Comparison of ENCODE assay signal across 27 mouse cellular contexts in genomic region chrX:9738904-9739303, GRCm38 (mm10).
"Had no signal": no experiment of that assay in that cellular context is flagged by ENCODE, and none has a peak within 500 bp of the region (broad histone marks: within the 10 kb centered on the region; RNA-seq: fewer than 3 reads in every experiment).

No protein-coding gene starts in this region.

- DNase-seq: heart, postnatal 10 days; heart, postnatal 14 days; heart, postnatal 36 days; heart, postnatal 4 days; kidney, adult 11 months; kidney, adult 18-20 months; kidney, adult 2 months; kidney, adult 8-10 months; kidney, adult 9 months; kidney, postnatal 10 days; kidney, postnatal 14 days; kidney, postnatal 25 days; kidney, postnatal 36 days; kidney, postnatal 4 days; layer of hippocampus, adult 9-11 months; layer of hippocampus, postnatal 36 days had no signal

- H3K36me3 ChIP-seq: heart, embryonic 12.5 days; heart, embryonic 13.5 days; heart, embryonic 15.5 days; hindbrain, embryonic 10.5 days; hindbrain, embryonic 12.5 days; hindbrain, embryonic 13.5 days; hindbrain, embryonic 15.5 days; intestine, embryonic 15.5 days; kidney, embryonic 15.5 days had no signal

- H3K27me3 ChIP-seq: heart, embryonic 12.5 days; heart, embryonic 13.5 days; heart, embryonic 15.5 days; hindbrain, embryonic 12.5 days; hindbrain, embryonic 13.5 days; hindbrain, embryonic 15.5 days; intestine, embryonic 15.5 days; kidney, embryonic 15.5 days had no signal

- H3K4me3 ChIP-seq: heart, embryonic 12.5 days; heart, embryonic 13.5 days; heart, embryonic 15.5 days; hindbrain, embryonic 10.5 days; hindbrain, embryonic 12.5 days; hindbrain, embryonic 13.5 days; hindbrain, embryonic 15.5 days; intestine, embryonic 15.5 days; kidney, embryonic 15.5 days; layer of hippocampus, adult 2 months; left cerebral cortex, adult 2 months had no signal
